Mouse (Mus musculus): Measurements from ENCODE around the gene Gm21992. TPM values are rescaled to one million over a fixed set of nuclear protein-coding genes. Genes with fewer than 3 reads are reported as not detected.
"Not testable (repeated sequence)": the region's sequence is repeated elsewhere in the genome, so short reads cannot be mapped to it uniquely, and the experiment has no call there.

The Gm21992 gene
- total RNA-seq, 2 experiments from 2014 or later = 18.7 to 19.9 TPM

GRCm38 (mm10) chr19:4813015-4813414 lies 1.6 kb upstream of the Gm21992 start:
- DNase-seq = peak; percentile 50

- DNase-seq = not testable (repeated sequence)
These were observed 1.0 kb upstream of the Gm21992 start for GRCm38 (mm10) chr19:4812334-4812949.

- DNase-seq = no peak
These were observed 464 bp upstream of the Gm21992 start for GRCm38 (mm10) chr19:4811909-4812242.

GRCm38 (mm10) chr19:4810746-4811062 lies 708 bp downstream of the Gm21992 start:
- DNase-seq = no peak

GRCm38 (mm10) chr19:4810309-4810708 lies 1.1 kb downstream of the Gm21992 start:
- no peak for DNase-seq

- DNase-seq = no peak
These were observed 8.1 kb downstream of the Gm21992 start for GRCm38 (mm10) chr19:4803283-4803682.

GRCm38 (mm10) chr19:4802691-4803091 lies 8.7 kb downstream of the Gm21992 start:
- DNase-seq = no peak

GRCm38 (mm10) chr19:4799083-4799482 lies 12.3 kb downstream of the Gm21992 start:
- DNase-seq = no peak

- no peak for DNase-seq
These were observed 13.6 kb downstream of the Gm21992 start for GRCm38 (mm10) chr19:4797846-4798245.

- DNase-seq = no peak
These were observed 15.5 kb downstream of the Gm21992 start for GRCm38 (mm10) chr19:4795929-4796328.

- DNase-seq = peak; percentile 98
These were observed 17.5 kb downstream of the Gm21992 start, which contains the start of gene Rbm4 for GRCm38 (mm10) chr19:4793831-4794422. TSS of gene Rbm4 (minus strand) at chr19:4793901.

- no peak for DNase-seq
These were observed 18.1 kb downstream of the Gm21992 start for GRCm38 (mm10) chr19:4793281-4793830.

GRCm38 (mm10) chr19:4786313-4786712 lies 25.1 kb downstream of the Gm21992 start:
- no peak for DNase-seq

GRCm38 (mm10) chr19:4785206-4785605 lies 26.2 kb downstream of the Gm21992 start:
- DNase-seq = no peak

- no peak for DNase-seq
These were observed 28.5 kb downstream of the Gm21992 start for GRCm38 (mm10) chr19:4782891-4783290.

- DNase-seq = no peak
These were observed 38.6 kb downstream of the Gm21992 start for GRCm38 (mm10) chr19:4772785-4773184.

- no peak for DNase-seq
These were observed 43.8 kb downstream of the Gm21992 start for GRCm38 (mm10) chr19:4767507-4768148.

GRCm38 (mm10) chr19:4762876-4763275 lies 48.5 kb downstream of the Gm21992 start:
- peak; percentile 40 for DNase-seq

GRCm38 (mm10) chr19:4760544-4760943 lies 50.9 kb downstream of the Gm21992 start:
- DNase-seq = not testable (repeated sequence)

GRCm38 (mm10) chr19:4756921-4757320 lies 54.5 kb downstream of the Gm21992 start:
- no peak for DNase-seq

GRCm38 (mm10) chr19:4756193-4756911 lies 55.1 kb downstream of the Gm21992 start, which contains the start of gene Rbm4b:
TSS of gene Rbm4b (plus strand) at chr19:4756497.
- DNase-seq = peak; percentile 98

GRCm38 (mm10) chr19:4755565-4756192 lies 55.7 kb downstream of the Gm21992 start:
- DNase-seq = peak; percentile 93

Measured in adrenal gland, postnatal 10 days (tissue).